Mouse (Mus musculus) C2C12 (cell line): ENCODE data around the gene Ldb1.

Experiments
- CTCF ChIP-seq: IDR thresholded peaks from one replicate; pipeline ENCODE4 v1.5.1; 2011; ENCODE audit not compliant: control insufficient read depth, insufficient read depth, insufficient read length
- MAX ChIP-seq: IDR thresholded peaks from one replicate; pipeline ENCODE4 v1.6.1; 2011; ENCODE audit warnings: mild to moderate bottlenecking, control low read depth
- MYOG ChIP-seq: IDR thresholded peaks from one replicate; pipeline ENCODE4 v1.6.1; 2011; ENCODE audit not compliant: control insufficient read depth, insufficient read length; ENCODE audit errors: extremely low read depth
- USF1 ChIP-seq: IDR thresholded peaks from one replicate; pipeline ENCODE4 v1.6.1; 2011; ENCODE audit warnings: low read depth, mild to moderate bottlenecking, control low read depth, moderate library complexity

DNA sequence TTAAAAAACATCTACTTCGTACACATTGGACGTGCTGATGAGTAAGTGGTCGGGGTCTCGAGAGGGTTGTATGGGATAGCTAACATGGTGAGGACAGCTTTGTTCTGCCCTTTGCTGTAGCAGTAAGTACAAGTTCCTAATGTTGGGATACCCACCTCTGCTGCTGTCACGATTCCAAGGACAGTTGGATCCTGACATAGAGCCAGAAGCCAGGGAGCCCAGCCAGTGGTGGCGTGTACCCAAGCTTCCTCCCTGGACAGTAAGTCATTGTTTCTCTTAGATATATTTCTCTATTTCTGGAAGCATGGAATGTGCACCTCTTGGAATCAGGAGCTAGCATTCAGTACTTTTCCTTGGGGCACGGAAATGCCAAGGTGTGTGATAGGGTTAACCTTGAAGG lies 42.9 kb upstream of the Ldb1 start:
- TF ChIP-seq MYOG = no peak
- TF ChIP-seq CTCF = no peak
- TF ChIP-seq USF1 = no peak
- no peak for TF ChIP-seq MAX
